Mouse (Mus musculus) midbrain, embryonic 13.5 days (tissue): Measurements from ENCODE around the gene Tbcd. TPM values are rescaled to one million over a fixed set of nuclear protein-coding genes. Genes with fewer than 3 reads are reported as not detected.

Experiments
- polyA plus RNA-seq: library from polyadenylated mRNA; unstranded; fragments of >200 nt; fragmentation: Nextera tagmentation; extraction: Ambion mirVana; gene quantifications from 2 replicates; pipeline ENCODE4 v1.2.1, GENCODE M21; 2015

The Tbcd gene
- polyA plus RNA-seq, 1 experiment from 2014 or later = 56.3 TPM

Other genes with a start within 250 kb of the Tbcd start
- 18.2 and 21.1 TPM in 2 replicates for gene Hexdc, start 247.5 kb upstream of the Tbcd start, polyA plus RNA-seq
- gene Ogfod3, start 247.2 kb upstream of the Tbcd start, polyA plus RNA-seq = 20.2 and 22.9 TPM in 2 replicates
- 42.6 and 43.8 TPM in 2 replicates for gene Cybc1, start 222.6 kb upstream of the Tbcd start, polyA plus RNA-seq
- 105 and 108 TPM in 2 replicates for gene Narf, start 214.7 kb upstream of the Tbcd start, polyA plus RNA-seq
- 11.9 and 13.0 TPM in 2 replicates for gene Foxk2, start 192.0 kb upstream of the Tbcd start, polyA plus RNA-seq
- gene Wdr45b, start 97.5 kb upstream of the Tbcd start, polyA plus RNA-seq = 80.4 and 82.6 TPM in 2 replicates
- 5.9 and 7.9 TPM in 2 replicates for gene Rab40b, start 63.7 kb upstream of the Tbcd start, polyA plus RNA-seq
- 11.7 and 11.9 TPM in 2 replicates for gene Fn3krp, start 30.5 kb upstream of the Tbcd start, polyA plus RNA-seq
- gene Fn3k, start 17.0 kb upstream of the Tbcd start, polyA plus RNA-seq = 3.8 and 4.4 TPM in 2 replicates
- gene Zfp750, start 67.4 kb downstream of the Tbcd start, polyA plus RNA-seq = 0.27 and 0.57 TPM in 2 replicates
- 6.2 and 7.0 TPM in 2 replicates for gene B3gntl1, start 221.2 kb downstream of the Tbcd start, polyA plus RNA-seq
- 4.9 and 9.8 TPM in 2 replicates for gene Metrnl, start 249.6 kb downstream of the Tbcd start, polyA plus RNA-seq